Mouse (Mus musculus) kidney, adult 2 months (tissue): ENCODE measurements at regions not wholly inside any gene's neighbourhood (a gene's known extent, or its start where the extent isn't known, plus 50 kb on each side); places are given as distances from the start of the nearest gene placed in this dataset.

Experiments used
- CTCF ChIP-seq: fragments of 200-500 bp; conservative IDR thresholded peaks from 2 replicates; pipeline ENCODE4 v1.5.1; 2011; ENCODE audit warnings: low read depth, mild to moderate bottlenecking, control low read depth, low read length, moderate library complexity, mixed read lengths; ENCODE audit not compliant: insufficient read depth, insufficient read length
- POLR2A ChIP-seq: fragments of 200-500 bp; IDR thresholded peaks from one replicate; pipeline ENCODE4 v1.6.1; 2011; ENCODE audit warnings: low read depth, low read length, control low read depth

GRCm38 (mm10) chr1:189118582-189118981 lies 110.9 kb upstream of the Kctd3 start:
- TF ChIP-seq POLR2A (no peak), CTCF (no peak)
